Comparison of ENCODE assay signal across 8 mouse cellular contexts in genomic region chr5:140644702-140645201, GRCm38 (mm10). TPM values are rescaled to one million over a fixed set of nuclear protein-coding genes. Genes with fewer than 3 reads are reported as not detected.
DNase-seq lines count a peak whose midpoint lies in the region; ATAC-seq and TF ChIP-seq lines count a peak whose summit lies in the region.

No protein-coding gene starts in this region.

- H3K4me1 ChIP-seq in lung, adult 2 months (ENCODE audit: control insufficient read depth, insufficient read depth, low read length), result peaks cover 16% of the 10 kb centered on the region
- H3K4me1 ChIP-seq in forebrain, embryonic 16.5 days (replicated peaks; ENCODE audit: control insufficient read depth, insufficient read depth, low read length), result peaks cover 61% of the 10 kb centered on the region
- peaks cover 79% of the 10 kb centered on the region for H3K4me1 ChIP-seq in kidney, embryonic 15.5 days
- peaks cover 71% of the 10 kb centered on the region for H3K4me1 ChIP-seq in midbrain, embryonic 12.5 days

- no peak for TF ChIP-seq POLR2A in lung, adult 2 months (IDR thresholded peaks at IDR 0.05; ENCODE audit: borderline replicate concordance, extremely low read depth, low read depth, low read length)

- no peaks in the 10 kb centered on the region for H3K9me3 ChIP-seq in forebrain, embryonic 16.5 days (ENCODE audit: control insufficient read depth, low read length)
- no peaks in the 10 kb centered on the region for H3K9me3 ChIP-seq in kidney, embryonic 15.5 days (replicated peaks)
- no peaks in the 10 kb centered on the region for H3K9me3 ChIP-seq in midbrain, embryonic 12.5 days

- ATAC-seq in forebrain, embryonic 16.5 days, result no peak
- no peak for ATAC-seq in kidney, embryonic 15.5 days (replicated peaks; ENCODE audit: low FRiP score)
- no peak for ATAC-seq in midbrain, embryonic 12.5 days (ENCODE audit: low FRiP score, low read depth)

- 50% methylated on average over 15 of the region's 15 CpGs for WGBS in lung, adult 2 months
- WGBS in forebrain, embryonic 16.5 days, result 60% methylated on average over 15 of the region's 15 CpGs
- 69% methylated on average over 15 of the region's 15 CpGs for WGBS in kidney, embryonic 15.5 days
- WGBS in midbrain, embryonic 12.5 days, result 86% methylated on average over 15 of the region's 15 CpGs

- H3K36me3 ChIP-seq in forebrain, embryonic 16.5 days (ENCODE audit: control insufficient read depth, insufficient read depth), result peaks cover 7% of the 10 kb centered on the region; the same call in 1 of the 2 replicates
- H3K36me3 ChIP-seq in kidney, embryonic 15.5 days, result peaks cover 22% of the 10 kb centered on the region
- H3K36me3 ChIP-seq in midbrain, embryonic 12.5 days, result peaks cover 40% of the 10 kb centered on the region

- peak overlapping the region; percentile 12; the same call in 1 of the 2 replicates for H3K9ac ChIP-seq in forebrain, embryonic 16.5 days (replicated peaks; ENCODE audit: low read depth, low read length)
- no peak overlapping the region for H3K9ac ChIP-seq in kidney, embryonic 15.5 days
- 0 out of 2 replicates have a peak overlapping the region, but pooled peaks have one; percentile 6 for H3K9ac ChIP-seq in midbrain, embryonic 12.5 days (replicated peaks)

- no peaks in the 10 kb centered on the region for H3K27me3 ChIP-seq in forebrain, embryonic 16.5 days (replicated peaks; ENCODE audit: control insufficient read depth, insufficient read depth, low read length)
- H3K27me3 ChIP-seq in kidney, embryonic 15.5 days, result no peaks in the 10 kb centered on the region
- no peaks in the 10 kb centered on the region for H3K27me3 ChIP-seq in midbrain, embryonic 12.5 days

- peak overlapping the region; percentile 16; the same call in 1 of the 2 replicates for H3K27ac ChIP-seq in forebrain, embryonic 16.5 days (ENCODE audit: low read length)
- peak overlapping the region; percentile 42; the same call in 1 of the 2 replicates for H3K27ac ChIP-seq in kidney, embryonic 15.5 days
- peak overlapping the region; percentile 52 for H3K27ac ChIP-seq in midbrain, embryonic 12.5 days (replicated peaks)

- peak overlapping the region; percentile 100 for H3K4me2 ChIP-seq in forebrain, embryonic 16.5 days (ENCODE audit: low read length)
- no peak overlapping the region; the same call in 1 of the 2 replicates for H3K4me2 ChIP-seq in kidney, embryonic 15.5 days
- H3K4me2 ChIP-seq in midbrain, embryonic 12.5 days (replicated peaks), result peak overlapping the region; percentile 98

- no peak for TF ChIP-seq CTCF in lung, adult 2 months (IDR thresholded peaks at IDR 0.05; ENCODE audit: insufficient read depth, low read length)

- H3K4me3 ChIP-seq in lung, adult 2 months (replicated peaks; ENCODE audit: extremely low read depth, low read depth, low read length), result no peak overlapping the region
- H3K4me3 ChIP-seq in forebrain, embryonic 16.5 days (replicated peaks; ENCODE audit: low read length), result peak overlapping the region; percentile 1; the same call in 1 of the 2 replicates
- no peak overlapping the region for H3K4me3 ChIP-seq in kidney, embryonic 15.5 days (replicated peaks)
- no peak overlapping the region for H3K4me3 ChIP-seq in midbrain, embryonic 12.5 days

- DNase-seq in lung, adult 18-20 months, result peak; percentile 66 to 82
- DNase-seq in lung, adult 2 months, result no peak
- no peak for DNase-seq in cerebellum, postnatal 10 days
- no peak for DNase-seq in right cerebral cortex, postnatal 10 days (ENCODE audit: low spot score in 2 of 2)
- DNase-seq in cerebellum, postnatal 25 days, result no peak

RNA-seq across cellular contexts. Expression of gene Ttyh3, which starts 4.1 kb away (rescaled TPM):
- 117 and 127 TPM in 2 replicates for polyA plus RNA-seq in lung, adult 2 months (2012; rRNA removed)
- polyA plus RNA-seq in forebrain, embryonic 16.5 days (2015; fragmentation: Nextera tagmentation; extraction: Ambion mirVana), result 68.7 and 68.9 TPM in 2 replicates
- 32.3 and 39.9 TPM in 2 replicates for polyA plus RNA-seq in kidney, embryonic 15.5 days (2015; fragmentation: Nextera tagmentation; extraction: Ambion mirVana)
- 68.8 and 71.0 TPM in 2 replicates for polyA plus RNA-seq in midbrain, embryonic 12.5 days (2016; fragmentation: Nextera tagmentation; extraction: Ambion mirVana)

RNA-seq across cellular contexts. Expression of gene Lfng, which starts 37.6 kb away (rescaled TPM):
- 141 and 163 TPM in 2 replicates for polyA plus RNA-seq in lung, adult 2 months (2012; rRNA removed)
- polyA plus RNA-seq in forebrain, embryonic 16.5 days (2015; fragmentation: Nextera tagmentation; extraction: Ambion mirVana), result 23.3 and 25.6 TPM in 2 replicates
- 32.3 and 34.5 TPM in 2 replicates for polyA plus RNA-seq in kidney, embryonic 15.5 days (2015; fragmentation: Nextera tagmentation; extraction: Ambion mirVana)
- polyA plus RNA-seq in midbrain, embryonic 12.5 days (2016; fragmentation: Nextera tagmentation; extraction: Ambion mirVana), result 28.5 and 33.9 TPM in 2 replicates

RNA-seq across cellular contexts. Expression of gene Iqce, which starts 57.4 kb away (rescaled TPM):
- 17.2 and 21.8 TPM in 2 replicates for polyA plus RNA-seq in lung, adult 2 months (2012; rRNA removed)
- 26.1 and 30.8 TPM in 2 replicates for polyA plus RNA-seq in forebrain, embryonic 16.5 days (2015; fragmentation: Nextera tagmentation; extraction: Ambion mirVana)
- 25.7 and 29.3 TPM in 2 replicates for polyA plus RNA-seq in kidney, embryonic 15.5 days (2015; fragmentation: Nextera tagmentation; extraction: Ambion mirVana)
- 26.9 and 29.3 TPM in 2 replicates for polyA plus RNA-seq in midbrain, embryonic 12.5 days (2016; fragmentation: Nextera tagmentation; extraction: Ambion mirVana)

Comparison
In these comparisons a context has a peak if more than half of its experiments do, and no peak if none do; other contexts are left out.
1. DNase-seq: peak in lung, adult 18-20 months (2 of 2); none in lung, adult 2 months (single experiment), cerebellum, postnatal 10 days (0 of 2), right cerebral cortex, postnatal 10 days (0 of 2) and cerebellum, postnatal 25 days (0 of 2).
2. Peak in every context shown above with its lines, with median percentiles within 50 percentile points of each other: H3K27ac ChIP-seq.